Mouse (Mus musculus) urinary bladder, postnatal 36 days (tissue): ENCODE results near the gene Fgfr2.

Experiments used
- DNase-seq, 2 experiments: peaks; one replicate each; pipeline ENCODE4 v3.0.0; 2022; ENCODE audit warnings: low spot score in 2 of 2, mixed read lengths in 1 of 2

Fgfr2 gene

GRCm38 (mm10) chr7:132802066-132802465 lies 321.1 kb downstream of the Fgfr2 start:
- no peak for DNase-seq

- DNase-seq: no peak
Observed at GRCm38 (mm10) chr7:132801509-132801908, 321.6 kb downstream of the Fgfr2 start.

- no peak for DNase-seq
Observed at GRCm38 (mm10) chr7:132800868-132801267, 322.3 kb downstream of the Fgfr2 start.

- DNase-seq: no peak
Observed at GRCm38 (mm10) chr7:132799119-132800016, 323.8 kb downstream of the Fgfr2 start.

- DNase-seq: no peak
Observed at GRCm38 (mm10) chr7:132795141-132795540, 328.0 kb downstream of the Fgfr2 start.

GRCm38 (mm10) chr7:132793467-132793866 lies 329.7 kb downstream of the Fgfr2 start:
- DNase-seq: no peak

- DNase-seq: peak in 1 of 2 experiments; percentile 65
Observed at GRCm38 (mm10) chr7:132790447-132791219, 332.5 kb downstream of the Fgfr2 start.

- DNase-seq: no peak
Observed at GRCm38 (mm10) chr7:132788826-132789225, 334.3 kb downstream of the Fgfr2 start.

GRCm38 (mm10) chr7:132787496-132788190 lies 335.5 kb downstream of the Fgfr2 start:
- DNase-seq: no peak

- DNase-seq: no peak
Observed at GRCm38 (mm10) chr7:132787022-132787421, 336.1 kb downstream of the Fgfr2 start.

- no peak for DNase-seq
Observed at GRCm38 (mm10) chr7:132786522-132786921, 336.6 kb downstream of the Fgfr2 start.

- no peak for DNase-seq
Observed at GRCm38 (mm10) chr7:132786011-132786410, 337.1 kb downstream of the Fgfr2 start.

GRCm38 (mm10) chr7:132784101-132784500 lies 339.0 kb downstream of the Fgfr2 start:
- DNase-seq: no peak

GRCm38 (mm10) chr7:132781850-132782249 lies 341.3 kb downstream of the Fgfr2 start:
- no peak for DNase-seq

- no peak for DNase-seq
Observed at GRCm38 (mm10) chr7:132781130-132781814, 341.9 kb downstream of the Fgfr2 start.

- no peak for DNase-seq
Observed at GRCm38 (mm10) chr7:132780611-132781010, 342.5 kb downstream of the Fgfr2 start.

GRCm38 (mm10) chr7:132778630-132779029 lies 344.5 kb downstream of the Fgfr2 start:
- no peak for DNase-seq

GRCm38 (mm10) chr7:132777728-132778453 lies 345.3 kb downstream of the Fgfr2 start:
- no peak for DNase-seq

GRCm38 (mm10) chr7:132777117-132777516 lies 346.0 kb downstream of the Fgfr2 start:
- DNase-seq: no peak

GRCm38 (mm10) chr7:132776338-132777111 lies 346.6 kb downstream of the Fgfr2 start:
- DNase-seq: peak in 1 of 2 experiments; percentile 37
